Mouse (Mus musculus) erythroblast, embryonic 14.5 days (primary cell): ENCODE measurements around the gene Dcp1a.

Source experiments
- GATA1 ChIP-seq: IDR thresholded peaks from 2 replicates; pipeline ENCODE4 v1.6.1; 2012; ENCODE audit warnings: low read length, inconsistent platforms, mixed read lengths
- TAL1 ChIP-seq: IDR thresholded peaks from 3 replicates; pipeline ENCODE4 v1.6.1; 2012; ENCODE audit warnings: low read length, inconsistent platforms, mixed read lengths

- TF ChIP-seq GATA1 (no peak), TAL1 (no peak)
Observed at GRCm38 (mm10) chr14:30576260-30576659, 96.9 kb downstream of the Dcp1a start.
